Mouse (Mus musculus) adrenal gland, adult 2 months (tissue): ENCODE measurements around the gene Wdr81. TPM values are rescaled to one million over a fixed set of nuclear protein-coding genes. Genes with fewer than 3 reads are reported as not detected.

ENCODE experiments used
- DNase-seq: peaks from one replicate; pipeline ENCODE4 v3.0.0; 2021
- microRNA-seq, 2 experiments: library from miRNA; unstranded; fragments of <30 nt; microRNA quantifications; one replicate each; pipeline ENCODE4 v1.2.0; 2021
- polyA plus RNA-seq: library from polyadenylated mRNA; depleted of rRNA; stranded (reverse); fragments of >200 nt; gene quantifications from 2 replicates; pipeline ENCODE4 v1.2.3, GENCODE M21; 2012; rRNA removed
- total RNA-seq, 2 experiments: library from RNA; stranded (reverse); gene quantifications; 2 replicates each; pipeline ENCODE4 v1.2.3; 2021

The Wdr81 gene
- total and polyA plus RNA-seq, 3 experiments = 15.5 to 34.1 (median 15.6) TPM

DNA sequence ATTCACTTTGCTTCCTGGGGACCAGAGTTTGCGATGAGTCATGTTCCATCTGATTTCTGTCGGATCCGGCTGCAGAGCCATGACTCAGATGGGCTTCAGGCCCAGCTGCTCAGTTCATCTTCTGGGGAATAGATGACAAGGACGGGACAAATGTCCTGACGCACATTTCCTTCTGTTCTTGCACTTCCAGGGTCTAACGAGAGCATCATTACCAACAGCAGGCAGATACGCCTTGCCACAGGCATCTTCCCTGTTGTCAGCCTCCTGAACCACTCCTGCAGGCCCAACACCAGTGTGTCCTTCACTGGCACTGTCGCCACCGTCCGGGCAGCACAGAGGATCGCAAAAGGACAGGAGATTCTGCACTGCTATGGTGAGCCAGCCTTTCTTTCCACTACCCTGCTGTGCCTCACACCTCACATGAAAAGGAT is 55.1 kb downstream of the Wdr81 start:
- DNase-seq = peak; percentile 83

DNA sequence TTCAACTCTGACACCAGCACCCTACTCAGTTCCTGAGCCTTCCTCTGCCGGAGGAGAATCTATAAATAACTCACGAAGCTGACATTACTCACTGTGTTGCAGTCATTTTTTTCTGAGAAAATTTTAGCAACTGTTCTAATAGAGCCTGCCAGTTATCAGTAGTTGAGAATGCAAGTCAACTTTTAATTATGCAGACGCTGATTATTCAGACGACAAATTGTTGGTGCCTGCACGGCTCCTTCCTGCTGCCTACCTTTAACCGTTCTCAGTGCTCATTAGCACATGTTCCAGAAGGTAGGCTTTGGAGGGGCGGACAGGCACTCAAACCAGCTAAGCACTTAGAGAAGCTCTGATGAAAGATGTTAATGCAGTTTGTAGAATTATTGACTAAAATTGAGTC is 57.1 kb downstream of the Wdr81 start:
- DNase-seq = no peak

DNA sequence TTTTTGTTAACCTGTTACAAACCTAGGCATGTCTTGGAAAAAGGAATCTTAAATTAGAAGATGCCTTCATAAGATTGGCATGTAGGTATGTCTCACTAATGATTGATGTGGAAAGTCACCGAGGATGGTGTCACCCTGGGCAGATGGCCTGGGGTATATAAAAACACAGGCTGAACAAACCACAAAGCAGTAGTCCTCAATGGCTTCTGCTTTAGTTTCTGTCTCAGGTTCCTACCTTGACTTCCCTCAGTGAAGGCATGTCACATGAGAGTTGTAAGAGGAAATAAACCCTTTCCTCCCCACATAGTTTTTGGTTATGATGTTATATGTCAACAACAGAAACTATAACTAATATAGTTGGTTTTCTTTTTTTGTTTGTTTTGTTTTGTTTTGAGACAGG is 58.9 kb downstream of the Wdr81 start:
- no peak for DNase-seq

Small RNAs within 50 kb of the gene (microRNA-seq; reads per million reads assigned to microRNA genes)
- gene Mir22 = 13,317 to 58,964 reads per million in 2 experiments

Other genes starting within 250 kb of the Wdr81 start
- gene Rpa1, start 106.4 kb downstream of the Wdr81 start, total RNA-seq = 10 to 100 TPM; 35.6 to 54.9 TPM
- 11.8 and 16.4 TPM in 2 replicates for gene Rpa1, start 106.4 kb downstream of the Wdr81 start, polyA plus RNA-seq
- 10 to 100 TPM in 1 of 2 experiments, 1 to 10 TPM in 1; 5.2 to 12.5 TPM for gene Smyd4, start 106.3 kb downstream of the Wdr81 start, total RNA-seq
- gene Smyd4, start 106.3 kb downstream of the Wdr81 start, polyA plus RNA-seq = 6.3 and 6.8 TPM in 2 replicates
- 10 to 100 TPM; 21.4 to 31.3 TPM for gene Serpinf1, start 32.0 kb downstream of the Wdr81 start, total RNA-seq
- 43.7 and 74.1 TPM in 2 replicates for gene Serpinf1, start 32.0 kb downstream of the Wdr81 start, polyA plus RNA-seq
- 1 to 10 TPM in 1 of 2 experiments, not detected in 1; 2.6 TPM for gene Serpinf2, start 15.1 kb downstream of the Wdr81 start, total RNA-seq
- 0.09 and 1.2 TPM in 2 replicates for gene Serpinf2, start 15.1 kb downstream of the Wdr81 start, polyA plus RNA-seq
- gene Tlcd2, start 7.0 kb upstream of the Wdr81 start, total RNA-seq = 1 to 10 TPM; 7.6 to 9.7 TPM
- gene Tlcd2, start 7.0 kb upstream of the Wdr81 start, polyA plus RNA-seq = 22.2 and 27.3 TPM in 2 replicates
- 100 to 1,000 TPM; 132 to 162 TPM for gene Prpf8, start 32.1 kb upstream of the Wdr81 start, total RNA-seq
- 43.2 and 58.6 TPM in 2 replicates for gene Prpf8, start 32.1 kb upstream of the Wdr81 start, polyA plus RNA-seq
- gene Rilp, start 55.4 kb upstream of the Wdr81 start, total RNA-seq = 10 to 100 TPM; 12.1 to 13.2 TPM
- gene Rilp, start 55.4 kb upstream of the Wdr81 start, polyA plus RNA-seq = 8.8 and 10.0 TPM in 2 replicates
- 1 to 10 TPM; 7.5 to 7.8 TPM for gene Scarf1, start 58.8 kb upstream of the Wdr81 start, total RNA-seq
- gene Scarf1, start 58.8 kb upstream of the Wdr81 start, polyA plus RNA-seq = 27.4 and 33.5 TPM in 2 replicates
- gene Slc43a2, start 77.0 kb upstream of the Wdr81 start, total RNA-seq = 10 to 100 TPM; 21.2 to 38.3 TPM
- gene Slc43a2, start 77.0 kb upstream of the Wdr81 start, polyA plus RNA-seq = 28.2 and 28.7 TPM in 2 replicates
- gene Pitpna, start 133.4 kb upstream of the Wdr81 start, total RNA-seq = 100 to 1,000 TPM; 185 to 186 TPM
- 42.6 and 97.6 TPM in 2 replicates for gene Pitpna, start 133.4 kb upstream of the Wdr81 start, polyA plus RNA-seq
- gene Inpp5k, start 176.3 kb upstream of the Wdr81 start, total RNA-seq = 10 to 100 TPM; 32.9 to 42.3 TPM
- gene Inpp5k, start 176.3 kb upstream of the Wdr81 start, polyA plus RNA-seq = 38.0 and 50.0 TPM in 2 replicates
- 100 to 1,000 TPM; 136 to 174 TPM for gene Myo1c, start 195.8 kb upstream of the Wdr81 start, total RNA-seq
- 74.7 and 101 TPM in 2 replicates for gene Myo1c, start 195.8 kb upstream of the Wdr81 start, polyA plus RNA-seq
- gene Crk, start 224.5 kb upstream of the Wdr81 start, total RNA-seq = 100 to 1,000 TPM; 105 to 110 TPM
- 201 and 233 TPM in 2 replicates for gene Crk, start 224.5 kb upstream of the Wdr81 start, polyA plus RNA-seq